Mouse (Mus musculus): Measurements from ENCODE around the gene Chmp3.
A peak's percentile ranks its signal among the peaks of the same experiment; 100 is the strongest.

Gene Chmp3

GRCm38 (mm10) chr6:71608994-71609393, 65.4 kb downstream of the Chmp3 start:
- no peak for DNase-seq (ENCODE audit: low spot score in 2 of 2)

DNA sequence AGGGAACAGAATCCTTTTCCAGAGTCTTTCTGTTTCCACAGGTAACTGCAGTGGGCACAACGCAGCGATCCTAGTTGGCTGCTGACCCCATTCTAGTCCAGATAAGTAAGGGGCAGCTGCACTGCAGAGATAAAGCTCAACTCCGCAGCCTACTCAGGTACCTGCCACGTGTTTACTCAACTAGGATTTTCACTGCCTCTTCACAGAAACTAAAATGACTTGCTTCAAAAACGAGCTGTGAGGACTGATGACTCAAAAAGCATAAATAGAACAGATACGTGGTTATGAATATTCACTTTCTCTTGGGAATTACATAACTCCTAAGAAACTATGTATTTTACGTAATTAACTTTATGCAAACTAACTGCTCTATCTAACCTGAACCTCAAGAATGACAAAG, 66.4 kb downstream of the Chmp3 start:
- DNase-seq (ENCODE audit: low spot score in 2 of 2) = no peak

- no peak for DNase-seq (ENCODE audit: low spot score in 2 of 2)
Measured at GRCm38 (mm10) chr6:71613225-71613624, 69.6 kb downstream of the Chmp3 start.

- DNase-seq (ENCODE audit: low spot score in 2 of 2) = no peak
Measured at GRCm38 (mm10) chr6:71616959-71617358, 73.4 kb downstream of the Chmp3 start.

- DNase-seq (ENCODE audit: low spot score in 2 of 2) = no peak
Measured at GRCm38 (mm10) chr6:71621551-71621950, 78.0 kb downstream of the Chmp3 start.

DNA sequence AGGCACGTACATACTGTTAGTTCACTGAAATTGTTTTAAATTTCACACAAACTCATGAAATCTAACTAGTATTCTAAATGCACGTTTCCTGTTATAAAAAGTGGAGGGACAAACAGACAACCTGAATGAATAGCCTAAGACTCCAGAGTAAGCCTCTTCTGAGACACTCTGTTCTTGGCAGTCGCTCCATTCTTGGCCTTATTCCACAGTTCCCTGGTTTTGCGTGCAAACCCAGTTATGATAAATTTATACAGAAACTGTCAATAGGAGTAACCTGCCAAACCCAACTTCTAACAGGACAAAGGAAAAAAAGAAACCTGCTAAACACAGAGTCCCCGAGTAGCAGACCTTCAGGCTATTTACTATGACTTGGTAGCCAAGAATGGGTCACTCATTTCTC, 78.4 kb downstream of the Chmp3 start:
- DNase-seq (ENCODE audit: low spot score in 2 of 2) = no peak

DNA sequence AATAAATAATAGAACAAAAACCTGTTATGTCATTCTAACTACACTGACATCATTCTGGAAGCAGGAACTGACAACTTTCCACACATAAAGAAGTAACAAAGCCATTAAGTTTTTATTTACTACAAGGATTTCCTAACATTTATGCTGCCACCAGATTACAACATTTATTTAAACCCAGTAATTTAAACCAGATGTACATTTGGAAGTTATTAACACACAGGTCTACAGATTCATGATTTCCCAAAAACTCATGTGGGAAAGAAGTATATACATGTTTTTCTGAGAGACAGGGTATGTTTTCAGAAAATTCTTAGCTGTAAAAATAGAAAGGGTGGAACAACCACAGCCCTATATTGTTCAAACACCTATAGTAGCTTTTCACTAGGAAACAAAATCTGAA, 81.1 kb downstream of the Chmp3 start:
- DNase-seq (ENCODE audit: low spot score in 2 of 2) = no peak

DNA sequence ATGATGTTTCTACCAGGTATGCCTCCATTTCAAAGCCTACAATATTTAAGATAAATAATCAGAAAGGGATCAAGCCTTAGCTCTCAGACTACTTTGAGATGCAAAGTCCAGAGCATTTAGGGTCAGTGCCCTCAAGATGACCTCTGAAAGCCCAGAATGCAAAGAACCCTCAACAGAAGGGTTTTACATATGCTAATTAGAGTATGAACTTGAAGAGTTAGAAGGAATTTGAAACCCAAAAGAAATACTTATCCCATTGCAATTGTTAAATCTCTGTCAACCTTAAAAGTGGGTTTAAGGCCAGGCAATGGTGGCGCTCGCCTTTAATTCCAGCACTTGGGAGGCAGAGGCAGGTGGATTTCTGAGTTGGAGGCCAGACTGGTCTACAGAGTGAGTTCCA, 82.4 kb downstream of the Chmp3 start:
- no peak for DNase-seq (ENCODE audit: low spot score in 2 of 2)

GRCm38 (mm10) chr6:71627325-71627724, 83.7 kb downstream of the Chmp3 start:
- no peak for DNase-seq (ENCODE audit: low spot score in 2 of 2)

- no peak for DNase-seq (ENCODE audit: low spot score in 2 of 2)
Measured at GRCm38 (mm10) chr6:71631196-71631595, 87.6 kb downstream of the Chmp3 start.

GRCm38 (mm10) chr6:71631706-71632461, 88.3 kb downstream of the Chmp3 start:
- peak in 1 of 2 experiments; percentile 43 for DNase-seq (ENCODE audit: low spot score in 2 of 2)
